Mouse (Mus musculus) monocyte, adult 5-6 weeks (primary cell): ENCODE data around the gene Pdgfra. TPM values are rescaled to one million over a fixed set of nuclear protein-coding genes. Genes with fewer than 3 reads are reported as not detected.

Experiments
- ATAC-seq: fragments of 153-309, 156-312 bp; replicated peaks from 2 replicates; pipeline ENCODE4 v1.8.0; 2017; ENCODE audit warnings: mild to moderate bottlenecking; ENCODE audit not compliant: low TSS enrichment, insufficient number of reproducible peaks, severe bottlenecking, poor library complexity, low FRiP score
- total RNA-seq: library from RNA; stranded (forward); fragments of 200-1000, 200-491, 200-594 nt; gene quantifications from 3 replicates; pipeline ENCODE4 v1.2.3, GENCODE M21; 2017

Gene Pdgfra
- total RNA-seq, 1 experiment from 2014 or later, result not detected

DNA sequence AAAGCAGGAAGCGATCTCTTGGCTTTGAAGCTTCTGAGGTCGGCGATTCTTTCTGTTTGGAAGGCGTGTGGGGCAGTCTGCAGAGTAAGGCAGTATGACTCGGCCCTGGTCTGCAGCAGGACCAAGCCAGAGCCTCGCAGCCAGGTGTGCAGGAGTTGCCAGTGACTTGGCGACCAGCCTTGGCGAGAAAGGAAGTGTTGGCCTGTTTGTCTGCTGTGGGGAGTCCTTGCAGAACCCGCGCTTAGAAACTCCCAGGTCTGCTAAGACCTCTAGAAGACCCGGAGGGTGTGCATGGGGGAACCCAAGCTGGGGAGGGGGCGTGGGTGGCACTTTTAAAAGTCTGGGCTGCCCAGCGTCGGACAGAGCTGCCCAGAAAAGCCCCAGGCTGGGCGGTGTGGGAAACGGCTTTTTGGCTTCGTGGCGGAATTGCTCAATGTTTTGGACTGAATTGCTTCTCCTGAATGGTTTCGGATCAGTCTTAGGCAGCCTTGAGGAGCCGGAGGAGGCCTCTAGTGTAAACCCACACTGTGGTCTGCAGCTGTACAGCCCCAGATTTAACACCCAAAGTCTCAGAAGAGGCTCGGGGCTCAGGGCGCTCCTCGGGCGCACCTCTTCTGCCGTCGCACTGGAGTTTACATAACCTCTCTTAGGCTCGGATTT lies 2.0 kb downstream of the Pdgfra start:
- ATAC-seq, result no peak

DNA sequence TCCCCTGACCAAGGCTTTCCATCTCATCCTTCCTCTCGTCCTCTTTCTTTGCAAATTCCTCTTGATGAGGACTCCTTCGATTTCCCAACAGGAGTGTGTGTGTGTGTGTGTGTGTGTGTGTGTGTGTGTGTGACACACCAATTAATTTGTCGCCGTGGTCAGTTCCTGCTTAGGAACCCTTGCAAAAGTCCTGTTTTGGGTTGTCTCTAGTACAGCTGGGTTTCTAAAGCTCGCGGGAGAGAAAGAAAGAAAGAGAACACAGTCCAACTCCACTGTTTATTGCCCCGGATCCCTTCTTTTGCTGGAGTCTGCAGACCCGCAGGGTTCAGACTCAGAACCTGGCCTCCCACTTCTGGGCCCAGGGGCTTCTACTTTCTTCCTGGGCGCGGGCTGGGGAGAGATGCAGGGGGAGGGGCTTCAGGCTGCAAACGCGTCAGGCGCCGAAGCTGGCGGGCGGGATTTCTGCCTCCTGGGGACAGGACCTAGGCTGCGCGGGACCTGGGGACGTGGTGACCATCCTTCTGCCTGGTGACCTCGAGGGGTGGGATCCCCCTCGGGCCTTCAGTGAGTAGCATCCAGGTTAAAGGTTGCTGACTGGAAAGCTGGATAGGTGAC lies 2.6 kb downstream of the Pdgfra start:
- ATAC-seq, result no peak

DNA sequence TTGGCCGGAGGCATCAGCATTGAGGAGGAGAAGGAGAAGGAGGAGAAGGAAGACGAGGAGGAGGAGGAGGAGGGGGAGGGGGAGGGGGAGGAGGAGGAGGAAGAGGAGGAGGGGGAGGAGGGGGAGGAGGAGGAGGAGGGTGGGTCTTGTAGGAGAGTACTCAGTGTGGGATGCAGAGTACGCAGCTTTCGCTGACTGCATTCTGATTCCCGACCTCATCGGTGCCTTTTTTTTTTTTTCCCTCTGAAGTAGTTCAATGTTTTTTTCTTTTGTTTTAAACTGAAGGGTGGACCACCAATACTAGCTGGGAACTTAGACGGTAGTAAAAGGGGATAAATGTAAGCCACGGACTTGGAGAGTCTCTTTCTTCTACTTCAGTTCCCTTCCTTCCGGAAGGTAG lies 3.2 kb downstream of the Pdgfra start:
- ATAC-seq, result no peak

- ATAC-seq, result no peak
Measured at GRCm38 (mm10) chr5:75155741-75156553, 3.9 kb downstream of the Pdgfra start.

- ATAC-seq, result no peak
Measured at GRCm38 (mm10) chr5:75156554-75157036, 4.5 kb downstream of the Pdgfra start.

DNA sequence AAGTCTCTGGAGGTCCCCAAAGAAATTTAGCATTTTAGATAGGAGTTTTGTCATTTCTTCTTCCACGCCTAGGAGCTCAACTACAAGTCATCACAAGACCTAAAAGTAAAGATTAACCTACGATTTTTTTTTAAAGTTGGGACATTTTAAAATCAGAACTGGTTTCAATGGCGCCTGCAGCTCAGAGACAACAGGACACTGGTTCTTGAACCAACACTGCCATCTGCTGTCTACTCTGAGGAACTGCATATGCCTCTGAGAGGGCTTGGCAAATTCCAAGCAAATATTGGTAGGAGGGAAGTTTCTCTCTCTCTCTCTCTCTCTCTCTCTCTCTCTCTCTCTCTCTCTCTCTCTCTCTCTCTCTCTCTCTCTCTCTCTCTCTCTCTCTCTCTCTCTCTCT lies 4.9 kb downstream of the Pdgfra start:
- peak; percentile 70; the same call in 1 of the 2 replicates for ATAC-seq

DNA sequence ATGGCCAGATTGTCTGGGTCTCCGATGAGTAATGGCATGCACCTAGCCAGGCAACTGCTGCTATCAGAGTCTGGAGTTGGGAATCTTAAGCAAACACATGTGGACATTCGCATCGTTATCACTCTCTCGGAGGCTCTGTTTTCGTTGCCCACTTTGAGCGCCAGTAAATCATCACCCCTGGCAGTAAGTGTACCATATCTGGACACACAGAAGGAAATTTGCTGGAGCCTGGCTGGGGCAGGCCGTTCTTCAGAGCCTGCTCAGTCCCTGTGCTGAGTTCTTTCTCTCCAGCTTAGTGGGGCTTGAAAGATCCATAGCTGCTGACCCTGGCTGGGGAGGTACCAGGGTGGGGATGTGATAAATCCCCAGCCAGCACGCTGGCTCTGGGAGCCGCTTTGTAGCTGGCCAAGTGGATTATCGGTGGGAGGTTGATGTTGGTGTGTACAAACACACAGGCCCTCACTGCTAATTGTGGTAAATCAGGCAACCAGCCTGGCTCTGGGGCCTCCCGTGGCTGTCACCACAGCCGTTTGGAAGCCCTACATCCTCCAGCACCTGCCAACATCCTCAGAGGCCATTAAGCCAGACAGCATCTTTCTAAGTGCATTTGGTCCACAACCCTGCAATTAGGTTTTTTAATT lies 8.6 kb downstream of the Pdgfra start:
- no peak for ATAC-seq

- ATAC-seq, result no peak
Measured at GRCm38 (mm10) chr5:75161586-75161985, 9.5 kb downstream of the Pdgfra start.

DNA sequence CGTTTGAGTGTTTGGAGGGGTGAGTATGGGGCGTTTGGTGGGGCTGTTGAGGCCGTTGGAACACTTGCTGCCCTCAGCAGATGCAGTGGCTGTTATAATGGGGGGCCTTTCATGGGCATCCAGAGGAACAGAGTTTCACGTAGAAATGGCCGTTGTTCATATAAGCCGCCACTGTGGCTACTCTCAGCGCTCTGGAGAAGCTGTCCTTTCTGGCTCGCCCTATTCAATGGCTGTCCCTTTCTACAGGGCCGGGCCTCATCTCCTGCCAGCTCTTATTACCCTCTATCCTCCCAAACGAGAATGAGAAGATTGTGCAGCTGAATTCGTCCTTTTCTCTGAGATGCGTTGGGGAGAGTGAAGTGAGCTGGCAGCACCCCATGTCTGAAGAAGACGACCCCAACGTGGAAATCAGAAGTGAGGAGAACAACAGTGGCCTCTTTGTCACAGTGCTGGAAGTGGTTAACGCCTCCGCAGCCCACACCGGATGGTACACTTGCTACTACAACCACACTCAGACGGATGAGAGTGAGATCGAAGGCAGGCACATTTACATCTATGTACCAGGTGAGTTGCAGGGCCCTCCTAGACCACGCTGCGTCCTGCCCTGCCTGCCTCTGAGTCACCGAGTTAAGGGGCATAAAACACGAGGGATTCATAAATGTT lies 11.3 kb downstream of the Pdgfra start:
- no peak for ATAC-seq

- no peak for ATAC-seq
Measured at GRCm38 (mm10) chr5:75164688-75165087, 12.6 kb downstream of the Pdgfra start.

- no peak for ATAC-seq
Measured at GRCm38 (mm10) chr5:75169837-75170236, 17.7 kb downstream of the Pdgfra start.

- no peak for ATAC-seq
Measured at GRCm38 (mm10) chr5:75171859-75172258, 19.8 kb downstream of the Pdgfra start.

DNA sequence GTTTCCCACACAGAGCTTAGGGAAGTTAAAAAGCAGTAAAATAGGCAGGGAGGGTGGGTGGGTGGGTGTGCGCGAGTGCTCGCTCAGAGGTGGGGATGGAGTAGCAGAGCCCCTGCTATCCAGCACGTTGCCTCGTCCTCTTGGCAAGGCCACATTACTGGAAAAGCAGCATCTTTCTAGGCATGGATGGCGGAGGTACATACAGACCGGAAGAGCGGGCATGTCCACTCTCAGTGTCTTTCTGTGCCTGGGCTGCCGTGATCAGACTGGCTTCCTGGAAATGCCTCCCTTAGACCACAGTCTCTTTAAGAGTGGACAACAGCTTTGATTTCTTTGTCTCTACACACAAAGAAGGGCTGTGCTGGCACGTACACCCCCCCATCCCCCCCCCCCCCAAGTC lies 27.2 kb downstream of the Pdgfra start:
- ATAC-seq, result no peak

DNA sequence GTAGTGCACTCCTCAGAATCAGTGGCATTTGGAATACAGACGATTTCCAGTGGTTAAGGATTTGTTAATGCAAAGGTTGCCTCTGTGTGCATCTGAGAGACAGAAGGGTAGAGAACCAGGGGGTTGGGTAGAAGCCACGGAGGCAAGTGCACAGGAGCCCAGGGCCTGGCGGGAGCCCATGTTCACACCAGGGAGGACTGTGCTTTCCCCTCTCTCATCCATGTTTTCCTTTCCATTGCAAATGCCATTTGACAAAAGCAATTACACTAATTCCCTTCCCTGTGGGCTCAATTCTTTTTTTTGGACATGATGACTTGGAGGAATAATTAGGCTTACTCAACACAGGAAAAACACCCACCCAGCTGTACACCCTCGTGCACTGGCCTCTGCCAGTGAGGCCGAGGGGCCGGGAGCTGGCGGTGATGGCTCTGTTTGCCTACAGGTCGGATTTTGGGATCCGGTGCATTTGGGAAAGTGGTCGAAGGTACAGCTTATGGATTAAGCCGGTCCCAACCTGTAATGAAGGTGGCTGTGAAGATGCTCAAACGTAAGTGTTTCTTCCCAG lies 27.7 kb downstream of the Pdgfra start:
- ATAC-seq, result no peak

DNA sequence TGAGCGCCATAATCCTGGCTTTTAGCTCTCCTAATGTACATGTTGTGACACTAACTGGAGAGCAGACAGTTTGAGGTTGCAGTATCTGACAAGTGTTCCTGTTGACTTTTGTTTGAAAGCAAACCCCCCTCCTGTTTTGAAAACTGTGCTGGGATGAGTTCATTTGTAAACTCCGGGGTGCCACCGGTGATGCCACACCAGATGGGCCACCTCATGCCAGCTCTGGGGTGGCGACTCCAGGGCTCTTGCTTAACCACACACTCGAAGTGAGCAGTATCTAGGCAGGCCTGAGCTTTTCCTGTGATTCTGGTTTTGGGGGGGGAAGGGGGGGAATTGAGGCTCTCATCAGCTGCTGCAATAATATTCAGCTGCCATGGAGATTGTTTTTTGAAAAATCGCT lies 31.6 kb downstream of the Pdgfra start:
- no peak for ATAC-seq

DNA sequence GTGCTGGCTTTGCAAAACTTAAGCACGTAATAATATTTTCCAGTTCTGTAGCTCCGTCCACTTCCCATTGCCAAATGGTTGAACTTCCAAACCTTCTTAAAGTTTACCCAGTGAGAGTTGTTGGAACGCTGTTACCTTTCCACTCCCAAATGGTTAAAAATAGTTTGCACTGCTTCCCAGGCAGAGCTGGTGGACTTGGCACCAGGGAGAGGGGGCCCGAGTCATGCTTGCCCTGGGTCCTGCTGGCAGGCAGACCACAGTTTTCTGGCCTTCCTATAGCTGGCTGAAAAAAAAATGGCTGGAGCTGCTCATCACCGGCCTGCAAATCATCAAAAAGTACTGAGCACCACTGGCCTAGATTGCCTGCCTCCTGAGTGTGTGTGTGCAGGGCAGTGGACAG lies 32.0 kb downstream of the Pdgfra start:
- ATAC-seq, result no peak

- ATAC-seq, result no peak
Measured at GRCm38 (mm10) chr5:75184693-75185235, 32.7 kb downstream of the Pdgfra start.

GRCm38 (mm10) chr5:75185584-75185983 lies 33.5 kb downstream of the Pdgfra start:
- no peak for ATAC-seq
